Mouse (Mus musculus) right cerebral cortex, postnatal 4 days (tissue): ENCODE measurements around the gene 4933430I17Rik.
"Not testable (repeated sequence)": the region's sequence is repeated elsewhere in the genome, so short reads cannot be mapped to it uniquely, and the experiment has no call there.

ENCODE experiments used
- DNase-seq: peaks from one replicate; pipeline ENCODE4 v3.0.0-alpha.2; 2022

Gene 4933430I17Rik

GRCm38 (mm10) chr4:62557436-62557835 is 32.3 kb downstream of the 4933430I17Rik start:
- no peak for DNase-seq

GRCm38 (mm10) chr4:62559797-62560329 is 34.7 kb downstream of the 4933430I17Rik start, which contains the start of gene Rgs3:
Rgs3 (plus strand) TSS chr4:62559847.
- no peak for DNase-seq

GRCm38 (mm10) chr4:62560963-62561629 is 35.9 kb downstream of the 4933430I17Rik start:
- DNase-seq, result peak; percentile 70

- DNase-seq, result no peak
Observed at GRCm38 (mm10) chr4:62561630-62562001, 36.4 kb downstream of the 4933430I17Rik start.

GRCm38 (mm10) chr4:62562006-62562405 is 36.8 kb downstream of the 4933430I17Rik start:
- DNase-seq, result no peak

- DNase-seq, result no peak
Observed at GRCm38 (mm10) chr4:62566530-62566929, 41.4 kb downstream of the 4933430I17Rik start.

- DNase-seq, result no peak
Observed at GRCm38 (mm10) chr4:62567696-62568095, 42.5 kb downstream of the 4933430I17Rik start.

- DNase-seq, result no peak
Observed at GRCm38 (mm10) chr4:62568359-62568758, 43.2 kb downstream of the 4933430I17Rik start.

GRCm38 (mm10) chr4:62569603-62570002 is 44.4 kb downstream of the 4933430I17Rik start:
- no peak for DNase-seq

GRCm38 (mm10) chr4:62570029-62570428 is 44.9 kb downstream of the 4933430I17Rik start:
- DNase-seq, result no peak

GRCm38 (mm10) chr4:62582365-62583264 is 57.4 kb downstream of the 4933430I17Rik start:
- DNase-seq, result peak; percentile 82

- DNase-seq, result peak; percentile 50
Observed at GRCm38 (mm10) chr4:62583265-62584092, 58.3 kb downstream of the 4933430I17Rik start.

GRCm38 (mm10) chr4:62587067-62587466 is 61.9 kb downstream of the 4933430I17Rik start:
- DNase-seq, result no peak

- no peak for DNase-seq
Observed at GRCm38 (mm10) chr4:62590878-62591277, 65.7 kb downstream of the 4933430I17Rik start.

- no peak for DNase-seq
Observed at GRCm38 (mm10) chr4:62591326-62591725, 66.2 kb downstream of the 4933430I17Rik start.

- not testable (repeated sequence) for DNase-seq
Observed at GRCm38 (mm10) chr4:62593546-62594240, 68.5 kb downstream of the 4933430I17Rik start.

- DNase-seq, result no peak
Observed at GRCm38 (mm10) chr4:62594442-62594841, 69.3 kb downstream of the 4933430I17Rik start.

GRCm38 (mm10) chr4:62596051-62596450 is 70.9 kb downstream of the 4933430I17Rik start:
- no peak for DNase-seq
